Mouse (Mus musculus): ENCODE measurements around the gene Acaca.

Gene Acaca

DNA sequence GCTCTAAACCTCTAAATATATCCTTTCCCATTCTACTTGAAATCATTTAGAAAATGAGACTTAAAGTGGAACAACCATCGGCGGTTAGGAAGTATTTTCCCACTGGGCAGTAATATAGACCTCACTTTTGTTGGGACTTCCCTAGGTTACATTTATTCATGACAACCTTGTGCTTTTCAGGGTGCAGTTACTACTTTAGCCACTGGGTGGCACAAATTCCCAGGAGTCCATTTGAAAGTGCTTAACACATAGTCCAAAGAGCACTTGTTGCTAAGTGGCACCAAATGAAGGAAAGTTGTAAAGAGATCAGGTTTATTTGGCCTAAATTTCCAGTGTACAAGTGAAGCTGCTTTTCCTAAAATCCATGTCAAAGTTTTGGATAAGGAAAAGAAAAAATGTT, 12.3 kb downstream of the Acaca start:
- in situ Hi-C loops (cut with MboI; ENCODE audit: low pct_unique_long_range_greater_than_20kb in 1 of 2, low sequenced_read_pairs in 2 of 2, unreplicated experiment in 1 of 2) = no loop called here

DNA sequence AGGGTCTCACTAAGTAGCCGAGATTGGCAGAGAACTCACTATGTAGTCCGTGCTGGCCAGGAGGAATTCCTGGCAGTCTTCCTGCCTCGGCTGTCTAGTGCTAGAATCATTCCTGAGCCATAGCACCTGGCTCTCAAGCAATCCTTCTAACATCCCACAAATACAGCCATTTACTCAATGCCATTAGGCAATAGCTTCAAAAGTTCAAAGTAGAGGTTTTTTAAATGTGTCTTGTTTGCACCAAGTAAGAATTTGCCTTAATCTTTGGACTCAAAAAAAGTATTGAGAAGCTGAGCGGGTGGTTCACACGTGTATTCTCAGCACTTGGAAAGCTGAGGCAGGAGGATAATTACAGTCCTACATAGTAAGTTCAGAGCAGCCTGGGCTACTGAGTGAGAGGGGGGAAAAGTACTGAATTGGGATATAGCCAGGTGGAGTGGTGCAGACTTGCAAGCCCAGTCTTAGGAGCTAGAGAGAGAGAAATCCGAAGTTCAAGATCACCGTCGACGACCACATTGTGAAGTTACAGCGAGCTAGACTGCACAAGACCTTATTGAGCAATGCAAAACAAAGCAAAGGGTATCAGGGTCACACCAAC, 15.8 kb downstream of the Acaca start:
- in situ Hi-C loops (cut with MboI; ENCODE audit: low pct_unique_long_range_greater_than_20kb in 1 of 2, low sequenced_read_pairs in 2 of 2, unreplicated experiment in 1 of 2) = no loop called here

DNA sequence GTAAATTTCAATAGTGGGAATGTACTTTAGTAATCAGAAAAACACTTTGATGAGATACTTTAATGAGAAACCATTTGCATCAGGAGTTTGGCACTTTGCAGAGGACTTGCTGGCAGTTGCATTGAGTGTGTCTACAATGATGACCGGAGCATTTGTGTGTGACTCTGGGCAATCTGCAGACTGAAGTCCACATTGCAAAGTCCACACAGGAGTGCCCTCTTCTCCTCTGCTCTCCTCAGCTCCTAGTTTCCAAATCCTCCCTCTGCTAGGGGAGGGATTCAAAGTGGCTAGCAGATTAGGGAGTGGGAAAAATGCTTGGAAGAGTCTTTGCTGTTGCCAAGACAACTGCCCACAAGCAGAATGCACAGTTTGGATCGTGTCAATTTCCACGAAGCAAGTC, 16.6 kb downstream of the Acaca start:
- in situ Hi-C loops (cut with MboI; ENCODE audit: low pct_unique_long_range_greater_than_20kb in 1 of 2, low sequenced_read_pairs in 2 of 2, unreplicated experiment in 1 of 2) = no loop called here

DNA sequence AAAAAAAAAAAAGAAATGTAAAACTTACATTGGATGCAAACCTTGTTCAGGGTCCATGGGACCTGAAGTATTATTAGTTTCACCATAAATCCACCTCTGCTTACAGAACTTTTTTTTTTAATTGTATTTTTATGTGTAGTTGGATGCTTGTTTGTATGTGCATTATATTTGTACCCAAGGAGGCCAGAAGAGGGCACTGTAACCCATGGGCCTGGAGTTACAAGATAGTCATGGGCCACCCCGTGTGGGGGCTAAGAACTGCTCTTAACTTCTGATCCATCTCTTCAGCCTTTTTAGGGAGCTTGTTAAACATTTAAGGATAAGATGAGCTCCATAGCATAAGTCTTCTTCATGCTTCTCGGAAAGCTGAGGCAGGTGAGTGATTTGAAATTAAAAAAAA, 21.4 kb downstream of the Acaca start:
- in situ Hi-C loops (cut with MboI; ENCODE audit: low pct_unique_long_range_greater_than_20kb in 1 of 2, low sequenced_read_pairs in 2 of 2, unreplicated experiment in 1 of 2) = no loop called here

DNA sequence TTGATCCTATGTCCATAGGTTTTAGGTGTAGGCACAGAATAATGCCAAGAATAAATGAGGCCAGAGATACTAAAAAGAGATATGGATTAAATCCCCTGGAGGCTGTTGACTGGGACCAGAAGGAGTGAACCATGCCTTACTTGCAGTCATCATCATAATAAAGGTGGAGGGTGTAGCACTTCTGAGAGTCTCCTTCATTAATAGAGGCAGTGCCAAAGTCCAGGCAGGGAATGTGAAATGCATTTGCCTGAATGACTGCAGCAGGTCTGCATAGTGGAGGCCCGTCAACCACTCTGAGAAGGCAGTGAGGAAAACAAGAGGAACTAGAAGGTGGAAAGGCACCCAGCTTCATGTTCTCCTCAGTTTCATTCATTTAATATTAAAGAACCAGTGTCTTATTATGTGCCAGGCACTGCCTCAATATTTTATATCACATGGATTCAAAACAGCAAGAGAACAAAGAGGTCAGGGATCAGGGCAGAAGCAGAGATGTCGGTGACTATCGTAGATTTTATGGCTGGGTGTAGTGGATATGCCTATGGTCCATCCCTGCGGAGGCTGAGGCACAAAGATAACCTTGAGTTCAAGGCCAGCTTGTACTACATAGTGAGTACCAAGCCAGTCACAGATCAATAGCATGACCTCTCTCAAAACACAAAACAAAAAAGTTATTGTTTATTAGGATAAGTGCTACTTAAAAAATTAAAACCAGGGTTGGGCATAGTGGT, 27.2 kb downstream of the Acaca start:
- in situ Hi-C loops (cut with MboI; ENCODE audit: low pct_unique_long_range_greater_than_20kb in 1 of 2, low sequenced_read_pairs in 2 of 2, unreplicated experiment in 1 of 2) = no loop called here

DNA sequence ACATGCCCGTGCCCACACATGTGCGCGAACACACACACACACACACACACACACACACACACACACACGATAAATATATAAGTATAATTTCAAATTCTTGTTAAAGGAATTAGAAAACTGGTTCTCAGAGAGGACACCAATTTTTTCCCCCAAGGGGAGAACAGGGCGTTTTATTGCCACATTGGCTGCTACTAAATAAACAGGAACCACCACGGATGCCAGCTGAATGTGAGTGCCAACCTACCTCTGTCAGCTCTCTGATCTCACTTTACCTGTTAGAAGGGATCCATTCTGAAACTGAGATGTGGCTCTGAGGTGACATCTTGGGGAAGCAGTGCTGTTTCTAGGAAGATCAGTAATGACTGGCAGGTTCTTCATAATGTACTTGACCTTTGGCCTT, 34.7 kb downstream of the Acaca start:
- in situ Hi-C loops (cut with MboI; ENCODE audit: low pct_unique_long_range_greater_than_20kb in 1 of 2, low sequenced_read_pairs in 2 of 2, unreplicated experiment in 1 of 2) = no loop called here

DNA sequence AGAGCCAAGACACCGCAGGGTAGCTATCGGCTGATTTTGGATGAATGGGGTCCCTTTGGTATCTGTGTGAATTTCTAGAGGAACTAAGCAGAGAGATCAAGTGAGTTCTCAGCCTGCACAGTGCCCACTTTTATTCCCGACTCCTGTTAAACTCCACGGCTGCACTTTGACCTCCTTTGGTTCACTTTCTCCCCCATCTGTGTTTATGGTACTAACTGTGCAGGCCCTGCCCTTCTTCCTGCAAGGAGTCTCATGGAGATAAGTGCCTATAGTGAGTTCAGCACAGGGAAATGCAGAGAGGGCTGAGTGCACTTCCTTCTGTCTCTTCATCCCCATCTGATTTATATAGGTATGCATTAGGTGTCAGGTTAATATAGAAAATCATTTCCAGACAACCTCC, 35.1 kb downstream of the Acaca start:
- in situ Hi-C loops (cut with MboI; ENCODE audit: low pct_unique_long_range_greater_than_20kb in 1 of 2, low sequenced_read_pairs in 2 of 2, unreplicated experiment in 1 of 2) = no loop called here

DNA sequence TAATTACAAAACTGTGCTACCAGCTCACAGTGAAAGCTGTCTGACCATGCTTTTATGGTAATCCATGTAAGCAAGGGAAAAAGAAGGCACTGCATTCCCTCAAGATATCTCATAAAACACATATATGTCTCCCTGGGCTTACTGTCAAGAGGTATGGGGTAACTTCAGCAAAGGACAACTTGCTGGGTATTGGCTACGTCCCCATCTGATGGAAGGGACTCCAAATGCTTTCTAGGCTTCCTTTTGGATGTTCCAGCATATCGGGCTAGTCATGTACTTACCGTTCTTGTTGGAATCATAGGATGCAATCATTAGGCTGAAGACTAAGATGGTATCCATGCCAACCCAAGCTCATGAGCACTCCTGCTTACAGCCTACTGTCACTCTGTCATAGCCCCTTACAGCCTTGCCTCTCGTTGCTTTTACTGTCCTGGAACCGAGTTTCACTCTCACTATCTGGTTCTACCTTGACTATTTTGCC, 37.6 kb downstream of the Acaca start, which contains the start of gene Gm11437:
Gm11437 (minus strand) TSS at position 431 of the 481 bp plus-strand sequence.
- in situ Hi-C loops (cut with MboI; ENCODE audit: low pct_unique_long_range_greater_than_20kb in 1 of 2, low sequenced_read_pairs in 2 of 2, unreplicated experiment in 1 of 2) = no loop called here

DNA sequence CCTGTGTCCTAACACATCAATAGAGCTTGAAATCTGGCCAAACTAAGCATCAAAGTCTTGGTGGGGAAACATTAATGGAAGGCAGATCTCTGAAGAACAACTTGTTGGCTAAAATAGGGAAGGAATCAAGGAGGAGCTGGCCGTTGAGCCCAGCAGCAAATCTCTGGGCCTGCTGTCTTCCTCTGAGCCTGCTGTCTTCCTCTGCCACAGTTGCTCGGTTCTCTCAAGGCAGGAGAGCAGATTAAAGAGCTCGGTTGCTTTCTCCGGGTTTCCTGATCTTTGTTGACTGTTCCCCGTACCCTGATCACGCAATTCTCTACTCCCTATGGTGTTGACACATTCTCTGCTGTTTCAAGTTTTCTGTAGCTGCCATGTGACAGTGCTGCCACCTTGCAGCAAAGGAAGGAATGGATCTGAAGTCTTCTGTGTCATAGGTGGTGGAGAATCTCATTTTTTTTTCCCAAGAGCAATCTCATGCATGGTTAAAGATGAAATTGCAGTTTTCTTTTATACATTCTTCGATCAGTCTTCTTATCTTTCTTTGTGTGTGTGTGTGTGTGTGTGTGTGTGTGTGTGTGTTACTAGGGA, 39.3 kb downstream of the Acaca start:
- in situ Hi-C loops (cut with MboI; ENCODE audit: low pct_unique_long_range_greater_than_20kb in 1 of 2, low sequenced_read_pairs in 2 of 2, unreplicated experiment in 1 of 2) = no loop called here

DNA sequence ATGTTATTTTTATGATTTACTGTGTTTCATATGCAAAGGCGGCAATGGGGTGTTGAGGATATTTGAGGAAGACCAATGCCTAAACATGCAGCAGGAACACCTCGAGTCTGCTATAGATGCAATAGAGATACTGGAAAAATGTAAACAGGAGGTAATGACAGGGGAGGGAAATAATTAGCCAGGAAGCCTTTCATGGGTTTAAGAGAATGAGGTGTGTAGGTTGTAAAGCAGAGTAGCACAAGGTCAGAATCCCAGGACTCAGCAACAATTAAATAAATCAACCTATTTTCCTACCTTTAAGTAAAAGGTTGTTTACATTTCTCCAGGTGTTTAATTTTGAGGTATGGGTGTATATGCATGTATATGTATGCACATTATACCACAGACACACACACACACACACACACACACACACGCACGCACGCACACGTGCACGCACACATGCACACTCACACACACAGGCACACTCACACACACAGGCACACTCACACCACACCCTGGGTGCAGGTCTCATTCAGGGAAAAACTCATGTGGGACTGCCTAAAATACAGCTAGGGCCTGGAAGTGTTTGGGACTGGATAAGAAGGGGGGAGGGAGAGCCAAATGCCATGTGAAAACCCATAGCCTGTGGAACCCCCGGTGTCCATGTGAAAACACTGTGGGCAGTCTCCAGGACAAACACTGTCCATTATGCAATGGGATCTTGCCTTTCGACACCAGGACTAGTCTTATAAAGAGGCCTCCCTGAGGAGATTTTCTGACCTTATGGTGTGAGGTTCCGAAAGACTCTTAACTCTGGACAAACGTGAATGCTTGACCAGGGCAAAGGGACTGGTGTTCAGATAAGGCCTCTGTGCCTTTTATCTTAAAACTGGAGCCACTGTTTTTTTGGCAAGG, 43.3 kb downstream of the Acaca start:
- in situ Hi-C loops (cut with MboI; ENCODE audit: low pct_unique_long_range_greater_than_20kb in 1 of 2, low sequenced_read_pairs in 2 of 2, unreplicated experiment in 1 of 2) = no loop called here

DNA sequence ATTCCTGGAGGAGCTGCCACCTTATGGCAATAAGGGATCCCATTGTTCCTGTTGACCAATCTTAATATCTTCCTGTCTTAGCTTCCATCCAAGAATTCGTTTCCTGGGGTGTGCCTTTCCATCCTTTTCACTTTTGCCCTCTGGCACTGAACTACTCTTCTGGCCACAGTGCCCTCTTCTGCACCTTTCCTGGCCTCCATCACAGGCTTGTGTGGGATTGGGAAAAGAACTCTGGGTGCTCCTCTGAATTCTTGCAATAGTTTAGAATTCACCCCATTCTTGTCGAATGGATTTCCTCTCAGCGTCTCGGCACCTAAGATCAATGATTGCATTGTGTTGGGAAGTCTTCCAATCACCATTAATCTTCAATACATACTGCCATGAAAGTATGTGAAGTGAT, 49.1 kb downstream of the Acaca start:
- in situ Hi-C loops (cut with MboI; ENCODE audit: low pct_unique_long_range_greater_than_20kb in 1 of 2, low sequenced_read_pairs in 2 of 2, unreplicated experiment in 1 of 2) = no loop called here

DNA sequence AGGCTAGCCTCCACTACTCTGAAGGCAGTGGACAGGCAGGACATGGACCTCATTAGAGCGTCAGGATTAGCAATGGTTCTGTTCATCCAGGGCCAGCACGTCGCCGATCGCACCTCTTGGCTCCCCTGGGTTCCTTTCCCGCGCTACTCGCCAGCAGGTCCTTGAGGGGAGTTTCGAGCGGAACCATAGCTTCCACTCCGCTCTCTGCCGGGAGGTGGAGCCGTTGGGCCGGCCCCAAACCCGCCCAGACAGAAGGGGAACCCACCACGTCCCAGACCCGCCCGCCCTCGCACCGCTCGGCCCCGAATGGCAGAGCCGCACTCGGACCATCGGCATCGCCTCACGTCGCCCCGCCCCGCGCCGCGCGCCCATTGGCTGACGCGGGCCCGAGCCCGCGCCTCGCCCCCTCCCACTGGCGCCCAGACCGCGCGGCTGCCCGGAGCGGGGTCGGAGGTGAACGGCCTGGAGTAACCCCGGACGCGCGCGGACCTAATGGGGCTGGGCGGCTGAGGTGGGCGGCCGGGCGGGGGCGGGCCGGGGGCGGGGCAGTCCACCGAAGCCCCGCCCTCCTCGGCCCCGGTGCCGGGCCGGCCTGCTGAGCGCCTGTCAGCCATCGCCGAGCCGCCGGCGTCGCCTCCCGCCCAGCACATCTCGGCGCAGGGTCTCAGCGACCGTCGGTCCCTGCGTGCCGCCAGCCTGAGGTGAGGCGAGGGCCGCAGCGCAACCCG, 49.9 kb downstream of the Acaca start:
- in situ Hi-C loops (cut with MboI; ENCODE audit: low pct_unique_long_range_greater_than_20kb in 1 of 2, low sequenced_read_pairs in 2 of 2, unreplicated experiment in 1 of 2) = no loop called here

DNA sequence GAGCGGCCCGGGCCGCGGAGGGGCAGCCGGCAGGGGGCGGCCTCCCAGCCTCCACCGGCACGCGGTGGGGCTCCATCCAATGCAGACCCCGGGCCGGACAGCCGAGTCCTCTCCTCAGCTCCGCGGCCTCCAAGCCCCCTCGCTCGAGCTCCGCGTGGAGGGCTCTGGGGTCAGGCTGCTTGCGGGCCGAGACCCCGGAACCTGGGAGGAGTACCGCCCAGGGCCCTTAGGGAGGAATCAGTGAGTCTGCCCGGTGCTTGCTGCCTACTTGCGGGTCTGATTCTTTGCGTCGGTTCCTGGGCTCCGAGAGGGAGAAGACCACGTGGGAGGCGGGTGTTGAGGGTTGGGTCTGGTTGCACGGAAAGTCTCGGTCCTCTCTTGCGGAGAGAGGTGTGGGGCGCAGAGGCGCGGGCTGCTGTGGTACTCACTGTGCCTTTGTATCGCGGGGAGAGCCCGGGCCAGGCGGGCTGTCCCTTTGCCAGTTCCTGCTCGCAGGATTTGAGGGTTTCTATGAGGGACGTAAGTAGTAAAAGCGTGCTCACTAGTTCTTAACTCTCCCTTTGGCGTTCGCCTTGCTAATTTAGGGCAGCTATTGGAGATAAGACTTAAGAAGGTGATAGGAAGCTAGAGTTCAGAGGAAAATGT, 50.6 kb downstream of the Acaca start:
- in situ Hi-C loops (cut with MboI; ENCODE audit: low pct_unique_long_range_greater_than_20kb in 1 of 2, low sequenced_read_pairs in 2 of 2, unreplicated experiment in 1 of 2) = no loop called here

DNA sequence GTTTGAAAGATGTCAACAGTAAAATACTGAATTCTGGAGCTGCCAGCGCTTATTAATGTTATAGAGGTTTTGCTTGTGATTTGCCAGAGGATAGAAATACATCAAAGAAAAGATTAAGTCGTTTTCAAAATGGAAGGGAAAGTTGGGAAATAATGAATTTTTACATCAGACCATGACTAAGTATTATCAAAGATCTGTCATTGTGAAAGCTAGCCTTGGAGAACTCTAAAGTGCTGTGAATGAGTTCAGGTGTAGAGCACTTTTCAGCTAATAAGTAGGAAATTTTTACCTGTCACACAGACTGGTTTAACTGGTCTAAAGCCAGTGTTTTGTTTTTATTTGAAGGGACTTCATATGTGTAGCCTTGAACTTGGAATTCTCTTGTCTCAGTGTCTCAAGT, 51.8 kb downstream of the Acaca start:
- in situ Hi-C loops (cut with MboI; ENCODE audit: low pct_unique_long_range_greater_than_20kb in 1 of 2, low sequenced_read_pairs in 2 of 2, unreplicated experiment in 1 of 2) = no loop called here

DNA sequence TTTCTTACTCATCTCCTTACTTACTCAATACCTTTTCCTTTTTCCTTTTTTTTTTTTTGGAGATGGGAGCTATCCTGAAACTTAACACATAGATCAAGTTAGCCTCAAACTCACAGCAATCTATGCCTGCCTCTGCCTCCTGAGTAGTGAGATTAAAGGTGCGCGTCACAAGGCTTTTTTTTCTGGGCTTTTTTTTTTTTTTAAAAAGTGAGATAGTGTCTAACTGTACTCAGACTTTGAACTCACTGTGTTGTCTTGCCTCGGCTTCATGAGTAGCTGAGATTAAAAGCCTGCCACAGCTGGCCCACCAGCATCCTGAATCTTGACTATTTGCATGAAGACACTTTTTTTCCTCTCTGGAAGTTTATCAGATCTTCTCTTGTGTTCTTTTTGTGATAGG, 59.1 kb downstream of the Acaca start:
- in situ Hi-C loops (cut with MboI; ENCODE audit: low pct_unique_long_range_greater_than_20kb in 1 of 2, low sequenced_read_pairs in 2 of 2, unreplicated experiment in 1 of 2) = no loop called here

DNA sequence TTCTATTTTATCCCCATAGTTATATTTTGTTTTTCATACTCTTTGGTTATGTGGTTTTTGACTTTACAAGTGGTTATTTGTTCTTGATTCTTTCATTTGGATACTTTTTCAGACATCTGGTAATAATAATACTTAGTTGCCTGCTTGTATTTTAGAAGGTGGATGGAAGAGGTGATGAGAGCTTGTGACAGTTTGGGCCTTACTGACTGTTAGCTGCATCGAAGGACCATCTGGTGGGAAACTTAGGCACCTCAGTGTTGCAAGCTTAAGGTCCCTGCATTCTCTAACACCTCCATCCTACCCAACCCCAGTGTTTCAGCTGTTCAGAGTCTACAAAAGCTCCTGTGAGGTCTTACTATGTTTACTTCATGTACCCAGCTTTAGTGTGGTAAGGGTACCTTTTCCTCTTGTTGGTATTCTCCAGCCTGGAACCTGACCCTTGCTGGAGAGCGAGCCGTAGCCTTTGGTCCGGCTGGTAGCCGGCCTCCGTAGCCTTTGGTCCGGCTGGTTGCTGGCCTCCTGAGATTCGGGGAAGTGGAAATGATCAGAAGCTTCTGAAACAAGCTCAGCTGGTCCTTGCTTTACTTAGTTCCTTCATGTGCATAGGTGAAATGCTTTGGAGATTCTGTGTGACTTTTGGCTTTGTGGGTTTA, 61.2 kb downstream of the Acaca start:
- in situ Hi-C loops (cut with MboI; ENCODE audit: low pct_unique_long_range_greater_than_20kb in 1 of 2, low sequenced_read_pairs in 2 of 2, unreplicated experiment in 1 of 2) = no loop called here

DNA sequence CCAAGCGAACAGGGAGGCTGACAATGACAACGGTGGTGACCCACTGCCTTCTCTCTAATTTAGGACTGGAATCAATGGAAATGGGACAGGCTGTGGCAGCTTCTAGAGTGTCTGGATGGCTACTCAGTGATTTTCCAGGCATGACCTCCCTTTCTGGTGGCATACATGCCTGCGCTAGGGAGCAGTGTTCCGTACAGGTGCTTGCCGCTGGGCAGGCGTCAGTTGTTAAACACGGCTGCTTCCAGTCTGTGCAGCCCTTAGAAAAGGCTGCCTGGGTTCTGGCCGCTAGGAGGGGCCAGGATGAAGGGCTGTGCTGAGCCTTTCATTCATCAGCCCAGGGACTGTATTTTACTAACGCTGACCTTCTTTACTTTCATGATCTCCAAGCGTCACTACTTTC, 63.8 kb downstream of the Acaca start:
- in situ Hi-C loops (cut with MboI; ENCODE audit: low pct_unique_long_range_greater_than_20kb in 1 of 2, low sequenced_read_pairs in 2 of 2, unreplicated experiment in 1 of 2) = no loop called here
